Mouse (Mus musculus) stomach, postnatal 0 days (tissue): ENCODE results near the gene Klhl8. TPM values are rescaled to one million over a fixed set of nuclear protein-coding genes. Genes with fewer than 3 reads are reported as not detected.

Experiments used
- ATAC-seq: fragments of 200-750 bp; cut with Nextera tagmentation; 2 replicates; pipeline ENCODE4 v1.8.0; 2017; ENCODE audit not compliant: low FRiP score, low TSS enrichment
- DNase-seq: peaks from one replicate; pipeline ENCODE4 v3.0.0-alpha.2; 2016; ENCODE audit warnings: low spot score
- H3K27ac ChIP-seq: fragments of 300-500 bp; sonication (generic); replicated peaks from 2 replicates; pipeline ENCODE4 v1.5.1; 2014; ENCODE audit warnings: mild to moderate bottlenecking, control low read depth
- H3K27me3 ChIP-seq: fragments of 300-500 bp; sonication (generic); 2 replicates; pipeline ENCODE4 v1.6.1; 2014; ENCODE audit warnings: low read length; ENCODE audit not compliant: control insufficient read depth, insufficient read depth
- H3K36me3 ChIP-seq: fragments of 300-500 bp; sonication (generic); 2 replicates; pipeline ENCODE4 v1.6.1; 2014; ENCODE audit warnings: low read length, mixed read lengths; ENCODE audit not compliant: control insufficient read depth, insufficient read depth
- H3K4me1 ChIP-seq: fragments of 300-500 bp; sonication (generic); replicated peaks from 2 replicates; pipeline ENCODE4 v1.6.1; 2014; ENCODE audit warnings: antibody characterized with exemption; ENCODE audit not compliant: control insufficient read depth, insufficient read depth
- H3K4me2 ChIP-seq: fragments of 300-500 bp; sonication (generic); replicated peaks from 2 replicates; pipeline ENCODE4 v1.6.1; 2014; ENCODE audit warnings: low read depth, mild to moderate bottlenecking, control low read depth, moderate library complexity
- H3K4me3 ChIP-seq: fragments of 300-500 bp; sonication (generic); 2 replicates; pipeline ENCODE4 v1.5.1; 2014; ENCODE audit warnings: low read depth, low read length, control low read depth
- H3K9ac ChIP-seq: fragments of 300-500 bp; sonication (generic); 2 replicates; pipeline ENCODE4 v1.6.1; 2014; ENCODE audit warnings: mild to moderate bottlenecking, low read length, control low read depth, mixed read lengths
- H3K9me3 ChIP-seq: fragments of 300-500 bp; sonication (generic); 2 replicates; pipeline ENCODE4 v1.6.1; 2016; ENCODE audit warnings: low read length; ENCODE audit not compliant: control insufficient read depth
- CTCF ChIP-seq: IDR thresholded peaks from 2 replicates; pipeline ENCODE4 v1.5.1; 2016; ENCODE audit warnings: antibody characterized with exemption, low read depth, mild to moderate bottlenecking, moderate library complexity
- EP300 ChIP-seq: optimal IDR thresholded peaks from 2 replicates; pipeline ENCODE3; 2016; ENCODE audit warnings: antibody characterized with exemption
- WGBS: fragments of 180-500 bp; shearing (Covaris S2); extraction: QIAGEN DNeasy Blood & Tissue Kit; methylation state at CpG from one replicate; pipeline ENCODE4 v1.1.7; 2014; 5-methylcytosine and 5-hydroxymethylcytosine counted together
- polyA plus RNA-seq: library from polyadenylated mRNA; unstranded; fragments of >200 nt; fragmentation: Nextera tagmentation; extraction: Ambion mirVana; gene quantifications from 2 replicates; pipeline ENCODE4 v1.2.1, GENCODE M21; 2015

Klhl8 gene
- polyA plus RNA-seq, 1 experiment from 2014 or later: 7.7 TPM

GRCm38 (mm10) chr5:103818602-103819001 lies 92.5 kb downstream of the Klhl8 start:
- H3K4me3 ChIP-seq: no peak overlapping the region
- DNase-seq (no peak), ATAC-seq (no peak)
- no peak overlapping the region for H3K27ac ChIP-seq
- H3K36me3 ChIP-seq: 0 out of 2 replicates have a peak, but pooled peaks cover 2% of the 10 kb centered on the region
- no peaks in the 10 kb centered on the region for H3K27me3 ChIP-seq
- H3K4me1 ChIP-seq: 0 out of 2 replicates have a peak, but pooled peaks cover 5% of the 10 kb centered on the region
- no peak overlapping the region for H3K9ac ChIP-seq
- H3K4me2 ChIP-seq: no peak overlapping the region
- 89% methylated on average over 9 of the region's 9 CpGs for WGBS
- TF ChIP-seq EP300 (no peak), CTCF (no peak)
- no peaks in the 10 kb centered on the region for H3K9me3 ChIP-seq

- DNase-seq (peak; percentile 81), ATAC-seq (peak; percentile 39; the same call in 1 of the 2 replicates)
- no peak overlapping the region for H3K4me3 ChIP-seq
- H3K27me3 ChIP-seq: no peaks in the 10 kb centered on the region
- H3K9ac ChIP-seq: no peak overlapping the region
- no peak overlapping the region for H3K4me2 ChIP-seq
- no peak overlapping the region for H3K27ac ChIP-seq
- 0 out of 2 replicates have a peak, but pooled peaks cover 2% of the 10 kb centered on the region for H3K36me3 ChIP-seq
- 0 out of 2 replicates have a peak, but pooled peaks cover 5% of the 10 kb centered on the region for H3K4me1 ChIP-seq
- no peaks in the 10 kb centered on the region for H3K9me3 ChIP-seq
- WGBS: 21% methylated on average over 1 of the region's 1 CpGs
- TF ChIP-seq EP300: no peak
- peak; percentile 96 for TF ChIP-seq CTCF
These were observed 93.3 kb downstream of the Klhl8 start for GRCm38 (mm10) chr5:103817754-103818153.

- no peak overlapping the region for H3K4me2 ChIP-seq
- H3K9ac ChIP-seq: no peak overlapping the region
- no peak for DNase-seq
- TF ChIP-seq CTCF: no peak
- TF ChIP-seq EP300: no peak
- no peak for ATAC-seq
- no peak overlapping the region for H3K4me3 ChIP-seq
- H3K36me3 ChIP-seq: 0 out of 2 replicates have a peak, but pooled peaks cover 2% of the 10 kb centered on the region
- 92% methylated on average over 3 of the region's 3 CpGs for WGBS
- 0 out of 2 replicates have a peak, but pooled peaks cover 5% of the 10 kb centered on the region for H3K4me1 ChIP-seq
- H3K27me3 ChIP-seq: no peaks in the 10 kb centered on the region
- no peaks in the 10 kb centered on the region for H3K9me3 ChIP-seq
- H3K27ac ChIP-seq: no peak overlapping the region
These were observed 94.3 kb downstream of the Klhl8 start for GRCm38 (mm10) chr5:103816718-103817117.

- WGBS: 23% methylated on average over 4 of the region's 4 CpGs
- DNase-seq: no peak
- Histone ChIP-seq H3K9ac (no peak overlapping the region), H3K4me1 (0 out of 2 replicates have a peak, but pooled peaks cover 5% of the 10 kb centered on the region), H3K27ac (peak overlapping the region; percentile 78), H3K9me3 (no peaks in the 10 kb centered on the region), H3K4me3 (no peak overlapping the region), H3K36me3 (0 out of 2 replicates have a peak, but pooled peaks cover 2% of the 10 kb centered on the region), H3K4me2 (no peak overlapping the region), H3K27me3 (no peaks in the 10 kb centered on the region)
- no peak for ATAC-seq
- TF ChIP-seq EP300 (no peak), CTCF (no peak)
These were observed 95.8 kb downstream of the Klhl8 start for GRCm38 (mm10) chr5:103815249-103815617.

GRCm38 (mm10) chr5:103814551-103815248 lies 96.4 kb downstream of the Klhl8 start:
- Histone ChIP-seq H3K4me2 (0 out of 2 replicates have a peak overlapping the region, but pooled peaks have one; percentile 20), H3K27ac (peak overlapping the region; percentile 78), H3K9ac (no peak overlapping the region), H3K9me3 (no peaks in the 10 kb centered on the region), H3K4me1 (0 out of 2 replicates have a peak, but pooled peaks cover 5% of the 10 kb centered on the region), H3K4me3 (no peak overlapping the region), H3K27me3 (no peaks in the 10 kb centered on the region), H3K36me3 (0 out of 2 replicates have a peak, but pooled peaks cover 2% of the 10 kb centered on the region)
- 31% methylated on average over 16 of the region's 16 CpGs for WGBS
- ATAC-seq (peak; percentile 73), DNase-seq (peak; percentile 56)
- 0 out of 2 replicates have a peak, but pooled peaks have one; percentile 15 for TF ChIP-seq CTCF
- no peak for TF ChIP-seq EP300
